Mouse (Mus musculus): ENCODE results near the gene Cfb. TPM values are rescaled to one million over a fixed set of nuclear protein-coding genes. Genes with fewer than 3 reads are reported as not detected.
"Not testable (repeated sequence)": the region's sequence is repeated elsewhere in the genome, so short reads cannot be mapped to it uniquely, and the experiment has no call there.

The Cfb gene
- polyA plus RNA-seq, 1 experiment from 2014 or later = 1.4 TPM

GRCm38 (mm10) chr17:34836856-34837221 lies 25.5 kb downstream of the Cfb start, which contains the start of the genes Stk19 and Dxo:
Gene Stk19, minus strand, starts transcription at chr17:34836945.
Gene Dxo, plus strand, starts transcription at chr17:34837019.
- H3K4me1 ChIP-seq (replicated peaks) = peaks cover 28% of the 10 kb centered on the region
- H3K27me3 ChIP-seq = no peaks in the 10 kb centered on the region
- peaks cover 61% of the 10 kb centered on the region for H3K36me3 ChIP-seq
- H3K4me3 ChIP-seq (replicated peaks) = peak within 1 kb of the TSS; percentile 79
- WGBS = under 1% methylated on average over 40 of the region's 40 CpGs
- H3K27ac ChIP-seq = peak within 1 kb of the TSS; percentile 64; the same call in 1 of the 2 replicates
- H3K4me2 ChIP-seq = peak within 1 kb of the TSS; percentile 99
- H3K9me3 ChIP-seq = no peaks in the 10 kb centered on the region
- H3K9ac ChIP-seq (replicated peaks) = peak within 1 kb of the TSS; percentile 79
- peak; percentile 86 for ATAC-seq (ENCODE audit: insufficient number of reproducible peaks, insufficient read depth, low FRiP score, low TSS enrichment, low read depth)

GRCm38 (mm10) chr17:34836155-34836855 lies 26.0 kb downstream of the Cfb start:
- peaks cover 28% of the 10 kb centered on the region for H3K4me1 ChIP-seq (replicated peaks)
- 4% methylated on average over 48 of the region's 48 CpGs for WGBS
- H3K9ac ChIP-seq (replicated peaks) = peak overlapping the region; percentile 79
- H3K4me2 ChIP-seq = peak overlapping the region; percentile 99
- H3K27ac ChIP-seq = peak overlapping the region; percentile 64; the same call in 1 of the 2 replicates
- peak; percentile 67 for ATAC-seq (ENCODE audit: insufficient number of reproducible peaks, insufficient read depth, low FRiP score, low TSS enrichment, low read depth)
- H3K36me3 ChIP-seq = peaks cover 60% of the 10 kb centered on the region
- H3K9me3 ChIP-seq = no peaks in the 10 kb centered on the region
- H3K4me3 ChIP-seq (replicated peaks) = peak overlapping the region; percentile 79
- no peaks in the 10 kb centered on the region for H3K27me3 ChIP-seq

GRCm38 (mm10) chr17:34830776-34831175 lies 31.5 kb downstream of the Cfb start:
- 83% methylated on average over 1 of the region's 1 CpGs for WGBS
- H3K27me3 ChIP-seq = not testable (repeated sequence)

GRCm38 (mm10) chr17:34814818-34815370 lies 47.4 kb downstream of the Cfb start:
- H3K4me3 ChIP-seq (replicated peaks) = no peak overlapping the region
- H3K27ac ChIP-seq = no peak overlapping the region
- ATAC-seq (ENCODE audit: insufficient number of reproducible peaks, insufficient read depth, low FRiP score, low TSS enrichment, low read depth) = no peak
- H3K4me1 ChIP-seq (replicated peaks) = no peaks in the 10 kb centered on the region
- 83% methylated on average over 7 of the region's 7 CpGs for WGBS
- no peak overlapping the region for H3K9ac ChIP-seq (replicated peaks)
- no peaks in the 10 kb centered on the region for H3K36me3 ChIP-seq
- H3K9me3 ChIP-seq = no peaks in the 10 kb centered on the region
- no peaks in the 10 kb centered on the region for H3K27me3 ChIP-seq
- H3K4me2 ChIP-seq = no peak overlapping the region

More at GRCm38 (mm10) chr17:34830776-34831175, 31.5 kb downstream of the Cfb start:
- not testable (repeated sequence) for H3K9me3 ChIP-seq; H3K4me1 ChIP-seq (replicated peaks); H3K27ac ChIP-seq; H3K4me3 ChIP-seq (replicated peaks); ATAC-seq (ENCODE audit: insufficient number of reproducible peaks, insufficient read depth, low FRiP score, low TSS enrichment, low read depth); H3K9ac ChIP-seq (replicated peaks); H3K4me2 ChIP-seq
- peaks cover 78% of the 10 kb centered on the region for H3K36me3 ChIP-seq

- ATAC-seq (ENCODE audit: insufficient number of reproducible peaks, insufficient read depth, low FRiP score, low TSS enrichment, low read depth) = not testable (repeated sequence)
These were observed 48.6 kb downstream of the Cfb start for GRCm38 (mm10) chr17:34813747-34814146.

GRCm38 (mm10) chr17:34811275-34811674 lies 51.0 kb downstream of the Cfb start:
- no peaks in the 10 kb centered on the region for H3K27me3 ChIP-seq
- no peak overlapping the region for H3K27ac ChIP-seq
- 73% methylated on average over 15 of the region's 15 CpGs for WGBS

More at GRCm38 (mm10) chr17:34813747-34814146, 48.6 kb downstream of the Cfb start:
- H3K4me3 ChIP-seq (replicated peaks); H3K27me3 ChIP-seq; H3K36me3 ChIP-seq; H3K27ac ChIP-seq; H3K9ac ChIP-seq (replicated peaks); H3K9me3 ChIP-seq; H3K4me1 ChIP-seq (replicated peaks); H3K4me2 ChIP-seq: not testable (repeated sequence)
- 60% methylated on average over 12 of the region's 12 CpGs for WGBS

GRCm38 (mm10) chr17:34810811-34811210 lies 51.5 kb downstream of the Cfb start:
- not testable (repeated sequence) for H3K4me3 ChIP-seq (replicated peaks); H3K27ac ChIP-seq; H3K4me1 ChIP-seq (replicated peaks); H3K36me3 ChIP-seq; H3K9me3 ChIP-seq; H3K27me3 ChIP-seq; H3K4me2 ChIP-seq; ATAC-seq (ENCODE audit: insufficient number of reproducible peaks, insufficient read depth, low FRiP score, low TSS enrichment, low read depth); H3K9ac ChIP-seq (replicated peaks)
- WGBS = 78% methylated on average over 8 of the region's 8 CpGs

More at GRCm38 (mm10) chr17:34811275-34811674, 51.0 kb downstream of the Cfb start:
- Histone ChIP-seq H3K4me3 (replicated peaks) (no peak overlapping the region), H3K36me3 (no peaks in the 10 kb centered on the region), H3K4me2 (no peak overlapping the region), H3K9me3 (no peaks in the 10 kb centered on the region), H3K4me1 (replicated peaks) (no peaks in the 10 kb centered on the region), H3K9ac (replicated peaks) (no peak overlapping the region)
- ATAC-seq (ENCODE audit: insufficient number of reproducible peaks, insufficient read depth, low FRiP score, low TSS enrichment, low read depth) = no peak

- H3K9me3 ChIP-seq; ATAC-seq (ENCODE audit: insufficient number of reproducible peaks, insufficient read depth, low FRiP score, low TSS enrichment, low read depth); H3K9ac ChIP-seq (replicated peaks); H3K4me3 ChIP-seq (replicated peaks); H3K27me3 ChIP-seq; H3K36me3 ChIP-seq; H3K4me1 ChIP-seq (replicated peaks); H3K4me2 ChIP-seq; H3K27ac ChIP-seq: not testable (repeated sequence)
- WGBS = 91% methylated on average over 5 of the region's 5 CpGs
These were observed 51.9 kb downstream of the Cfb start for GRCm38 (mm10) chr17:34810411-34810810.

GRCm38 (mm10) chr17:34808599-34809205 lies 53.6 kb downstream of the Cfb start:
- WGBS = 85% methylated on average over 6 of the region's 6 CpGs
- ATAC-seq (ENCODE audit: insufficient number of reproducible peaks, insufficient read depth, low FRiP score, low TSS enrichment, low read depth) = no peak

GRCm38 (mm10) chr17:34807176-34807575 lies 55.1 kb downstream of the Cfb start:
- Histone ChIP-seq H3K9me3 (peaks cover 6% of the 10 kb centered on the region), H3K4me3 (replicated peaks) (no peak overlapping the region), H3K9ac (replicated peaks) (no peak overlapping the region), H3K4me1 (replicated peaks) (no peaks in the 10 kb centered on the region), H3K4me2 (no peak overlapping the region), H3K27ac (no peak overlapping the region), H3K27me3 (no peaks in the 10 kb centered on the region), H3K36me3 (no peaks in the 10 kb centered on the region)
- ATAC-seq (ENCODE audit: insufficient number of reproducible peaks, insufficient read depth, low FRiP score, low TSS enrichment, low read depth) = no peak
- WGBS = 70% methylated on average over 3 of the region's 3 CpGs

More at GRCm38 (mm10) chr17:34808599-34809205, 53.6 kb downstream of the Cfb start:
- Histone ChIP-seq H3K9ac (replicated peaks) (no peak overlapping the region), H3K4me3 (replicated peaks) (no peak overlapping the region), H3K36me3 (no peaks in the 10 kb centered on the region), H3K9me3 (peaks cover 6% of the 10 kb centered on the region), H3K27ac (no peak overlapping the region), H3K4me2 (no peak overlapping the region), H3K4me1 (replicated peaks) (no peaks in the 10 kb centered on the region), H3K27me3 (no peaks in the 10 kb centered on the region)
